Mouse (Mus musculus): ENCODE measurements around the gene Efcab1.

Efcab1 gene

DNA sequence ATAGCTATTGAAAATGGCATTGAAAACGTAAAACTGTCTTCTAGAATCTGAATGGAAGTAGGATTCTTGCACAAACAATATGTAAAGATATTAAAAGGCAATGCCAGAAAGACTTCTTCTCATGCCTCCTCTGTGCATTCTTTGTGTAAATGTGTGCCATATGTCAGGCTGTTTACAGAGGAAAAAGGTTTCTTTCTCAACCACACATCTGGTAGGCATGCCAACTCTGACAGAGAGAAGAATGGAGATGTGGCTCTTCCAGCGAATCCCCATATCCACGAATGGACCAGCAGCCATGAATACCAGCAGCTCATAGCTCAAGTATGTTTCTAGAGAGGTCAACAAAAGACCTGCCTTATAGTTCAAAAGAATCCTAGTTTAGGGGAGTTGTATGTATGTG, 84.6 kb downstream of the Efcab1 start:
- POLR2A ChIA-PET: interaction anchor here in 1 of 4 experiments (0.7 kb wide), 1 partner anchor 736 kb away, joined by 3 read pairs; no protein-coding TSS in a partner anchor
- CTCF ChIA-PET: interaction anchor here in 1 of 4 experiments (0.7 kb wide), 1 partner anchor 94 kb away, joined by 4 read pairs; no protein-coding TSS in a partner anchor

DNA sequence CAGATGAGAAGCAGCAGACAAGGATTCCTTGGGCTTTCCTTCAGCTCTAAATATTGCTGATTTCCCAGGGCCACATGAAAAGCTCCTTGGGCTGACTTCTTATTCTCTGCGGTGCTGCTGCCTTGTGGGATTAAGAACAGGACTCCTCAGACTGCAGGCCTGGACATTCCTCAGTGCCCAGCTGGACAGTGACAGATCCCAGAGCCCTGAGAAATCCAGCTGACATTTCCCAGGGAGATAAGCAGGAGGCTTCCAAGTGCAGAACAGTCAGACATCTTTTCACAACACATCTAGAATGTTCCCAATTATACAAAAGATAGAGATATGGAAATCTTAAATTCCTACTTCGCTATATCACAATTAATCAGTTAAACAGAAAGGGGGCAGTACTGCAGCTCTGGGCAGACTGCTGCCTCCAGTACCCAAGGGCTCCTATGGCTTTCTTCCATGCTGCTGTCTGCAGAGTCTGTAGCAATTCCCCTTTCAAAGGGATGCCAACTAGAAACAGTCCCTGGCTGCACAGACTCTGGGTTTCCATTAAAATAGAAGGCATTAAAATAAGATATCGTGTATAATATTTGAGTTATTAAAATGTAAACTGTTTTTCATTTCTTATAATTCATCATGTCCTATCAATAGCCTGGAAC, 86.2 kb downstream of the Efcab1 start:
- ChIA-PET POLR2A (interaction anchor here in 1 of 4 experiments (0.6 kb wide), 1 partner anchor 833 kb away, joined by 4 read pairs; no protein-coding TSS in a partner anchor), CTCF (no interaction called here)

- POLR2A ChIA-PET: no interaction called here
- CTCF ChIA-PET: no interaction called here
Observed at GRCm38 (mm10) chr16:15014724-15015123, 108.3 kb downstream of the Efcab1 start.

Data from embryonic stem cell, embryonic (primary cell).